Mouse (Mus musculus): ENCODE measurements around the gene Unk. TPM values are rescaled to one million over a fixed set of nuclear protein-coding genes. Genes with fewer than 3 reads are reported as not detected.

The Unk gene
- polyA plus RNA-seq, 1 experiment from 2014 or later: 15.0 TPM

DNA sequence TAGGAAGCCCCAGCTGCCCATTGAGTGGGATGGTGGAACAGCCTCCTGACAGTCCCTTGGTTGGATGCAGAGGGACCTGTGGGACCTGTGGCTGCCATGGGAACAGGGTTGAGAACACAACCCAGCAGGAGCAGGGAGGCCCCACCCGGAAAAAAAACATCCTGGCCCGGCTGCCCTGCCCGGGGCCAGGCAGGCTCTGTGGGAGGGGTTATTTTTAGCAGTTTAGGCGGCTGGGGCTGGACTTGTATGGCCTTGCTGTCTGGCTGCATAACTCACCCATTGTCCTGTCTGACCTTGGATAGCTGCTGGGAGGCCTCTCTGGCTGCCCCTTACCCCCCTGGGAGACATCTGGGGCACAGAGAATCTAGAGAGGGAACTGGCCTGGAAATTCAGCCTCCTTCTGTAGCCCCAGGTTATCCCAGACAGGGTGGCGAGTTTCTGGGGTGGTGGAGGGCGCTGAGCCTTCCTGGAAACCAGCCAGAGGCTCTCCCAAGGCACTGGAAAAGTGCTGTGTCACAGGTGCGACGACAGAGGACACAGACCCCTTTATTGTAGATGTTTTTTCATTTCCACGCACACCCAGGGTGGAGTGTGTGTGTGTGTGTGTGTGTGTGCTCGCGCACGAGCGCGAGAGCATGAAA, 74.0 kb downstream of the Unk start:
- Histone ChIP-seq H3K4me1 (ENCODE audit: insufficient read depth, low read depth, low read length) (peaks cover 29% of the 10 kb centered on the region), H3K36me3 (ENCODE audit: insufficient read depth, low read length) (0 out of 2 replicates have a peak, but pooled peaks cover 6% of the 10 kb centered on the region), H3K27me3 (replicated peaks; ENCODE audit: insufficient read depth, low read length) (0 out of 2 replicates have a peak, but pooled peaks cover 4% of the 10 kb centered on the region), H3K9ac (replicated peaks; ENCODE audit: low read depth) (no peak overlapping the region), H3K4me3 (ENCODE audit: low read depth, low read length) (no peak overlapping the region), H3K9me3 (ENCODE audit: low read length) (no peaks in the 10 kb centered on the region), H3K27ac (ENCODE audit: low read length) (peak overlapping the region; percentile 4), H3K4me2 (replicated peaks; ENCODE audit: low read depth, low read length) (no peak overlapping the region)
- TF ChIP-seq CTCF (IDR thresholded peaks at IDR 0.05) (no peak), EP300 (IDR thresholded peaks at IDR 0.05) (peak; percentile 69; the same call in 1 of the 2 replicates)
- 20% methylated on average over 14 of the region's 14 CpGs for WGBS
- ATAC-seq: peak; percentile 74
- peak; percentile 82 for DNase-seq (ENCODE audit: low spot score)

DNA sequence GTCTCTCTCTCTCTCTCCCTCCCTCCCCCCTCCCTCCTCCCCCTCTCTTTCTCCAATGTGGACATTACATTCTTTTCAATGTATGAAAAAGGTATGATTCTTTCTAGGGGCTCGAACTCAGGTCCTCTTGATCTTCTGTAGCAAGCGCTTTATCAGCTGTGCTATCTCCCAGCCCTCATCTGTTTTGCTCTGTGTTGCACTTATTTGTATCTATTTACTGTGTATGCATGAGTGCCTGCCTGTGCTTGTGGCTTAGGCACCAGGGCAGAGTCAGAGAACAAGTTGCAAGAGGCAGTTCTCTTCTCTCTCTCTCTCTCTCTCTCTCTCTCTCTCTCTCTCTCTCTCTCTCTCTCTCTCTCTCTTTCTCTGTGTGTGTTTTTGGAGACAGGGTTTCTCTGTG, 74.9 kb downstream of the Unk start:
- H3K27me3 ChIP-seq (replicated peaks; ENCODE audit: insufficient read depth, low read length): 0 out of 2 replicates have a peak, but pooled peaks cover 10% of the 10 kb centered on the region
- 0 out of 2 replicates have a peak, but pooled peaks cover 6% of the 10 kb centered on the region for H3K36me3 ChIP-seq (ENCODE audit: insufficient read depth, low read length)
- no peak for TF ChIP-seq EP300 (IDR thresholded peaks at IDR 0.05)
- TF ChIP-seq CTCF (IDR thresholded peaks at IDR 0.05): no peak
- H3K4me2 ChIP-seq (replicated peaks; ENCODE audit: low read depth, low read length): no peak overlapping the region
- 89% methylated on average over 2 of the region's 2 CpGs for whole genome bisulfite sequencing
- ATAC-seq (no peak), DNase-seq (ENCODE audit: low spot score) (no peak)
- H3K27ac ChIP-seq (ENCODE audit: low read length): no peak overlapping the region
- H3K4me3 ChIP-seq (ENCODE audit: low read depth, low read length): no peak overlapping the region
- H3K9ac ChIP-seq (replicated peaks; ENCODE audit: low read depth): no peak overlapping the region
- peaks cover 29% of the 10 kb centered on the region for H3K4me1 ChIP-seq (ENCODE audit: insufficient read depth, low read depth, low read length)
- no peaks in the 10 kb centered on the region for H3K9me3 ChIP-seq (ENCODE audit: low read length)

DNA sequence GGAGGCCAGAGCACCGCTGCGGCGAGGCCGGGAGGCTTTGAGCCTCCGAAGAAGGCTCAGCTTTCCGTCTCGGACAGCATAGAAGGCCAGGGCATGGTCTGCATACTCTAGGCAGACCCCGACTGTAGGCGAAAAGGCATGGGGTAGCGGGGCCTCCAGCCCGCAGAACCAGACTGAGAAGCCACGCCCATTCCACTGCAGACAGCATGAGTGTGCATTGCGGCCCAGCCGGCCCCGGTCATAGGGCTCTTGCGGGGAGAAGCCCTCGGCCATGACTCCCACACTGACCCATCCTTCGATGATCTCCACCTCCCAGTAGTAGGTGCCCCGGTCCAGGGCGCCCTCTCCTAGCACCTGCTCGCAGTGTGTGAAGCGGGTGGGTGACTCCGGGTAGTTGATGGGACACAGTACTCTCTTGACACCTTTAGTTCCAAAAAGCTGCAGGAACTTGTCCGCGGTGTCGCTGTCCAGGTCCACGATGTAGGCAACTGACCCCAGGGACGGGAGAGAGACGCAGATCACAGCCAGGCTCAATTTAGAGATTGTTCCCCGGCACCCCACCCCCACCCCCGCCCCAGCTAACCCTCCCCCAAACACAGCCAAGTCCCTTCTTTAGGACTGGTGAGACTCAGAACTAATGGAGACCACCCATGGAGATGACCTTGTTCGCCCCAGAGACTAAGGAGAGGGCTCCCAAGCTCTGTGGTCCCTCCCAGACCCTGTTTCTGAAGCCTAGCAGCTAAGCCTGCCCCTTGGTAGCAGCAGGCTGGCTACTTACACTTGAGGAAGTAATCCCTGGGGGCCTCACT, 76.2 kb downstream of the Unk start:
- DNase-seq (ENCODE audit: low spot score): no peak
- no peaks in the 10 kb centered on the region for H3K9me3 ChIP-seq (ENCODE audit: low read length)
- peaks cover 29% of the 10 kb centered on the region for H3K4me1 ChIP-seq (ENCODE audit: insufficient read depth, low read depth, low read length)
- H3K27ac ChIP-seq (ENCODE audit: low read length): no peak overlapping the region
- H3K27me3 ChIP-seq (replicated peaks; ENCODE audit: insufficient read depth, low read length): 0 out of 2 replicates have a peak, but pooled peaks cover 10% of the 10 kb centered on the region
- H3K4me2 ChIP-seq (replicated peaks; ENCODE audit: low read depth, low read length): peak overlapping the region; percentile 15; the same call in 1 of the 2 replicates
- H3K9ac ChIP-seq (replicated peaks; ENCODE audit: low read depth): no peak overlapping the region
- H3K4me3 ChIP-seq (ENCODE audit: low read depth, low read length): no peak overlapping the region
- 51% methylated on average over 32 of the region's 32 CpGs for WGBS
- no peak for ATAC-seq
- 0 out of 2 replicates have a peak, but pooled peaks cover 6% of the 10 kb centered on the region for H3K36me3 ChIP-seq (ENCODE audit: insufficient read depth, low read length)
- TF ChIP-seq EP300 (IDR thresholded peaks at IDR 0.05) (no peak), CTCF (IDR thresholded peaks at IDR 0.05) (no peak)

DNA sequence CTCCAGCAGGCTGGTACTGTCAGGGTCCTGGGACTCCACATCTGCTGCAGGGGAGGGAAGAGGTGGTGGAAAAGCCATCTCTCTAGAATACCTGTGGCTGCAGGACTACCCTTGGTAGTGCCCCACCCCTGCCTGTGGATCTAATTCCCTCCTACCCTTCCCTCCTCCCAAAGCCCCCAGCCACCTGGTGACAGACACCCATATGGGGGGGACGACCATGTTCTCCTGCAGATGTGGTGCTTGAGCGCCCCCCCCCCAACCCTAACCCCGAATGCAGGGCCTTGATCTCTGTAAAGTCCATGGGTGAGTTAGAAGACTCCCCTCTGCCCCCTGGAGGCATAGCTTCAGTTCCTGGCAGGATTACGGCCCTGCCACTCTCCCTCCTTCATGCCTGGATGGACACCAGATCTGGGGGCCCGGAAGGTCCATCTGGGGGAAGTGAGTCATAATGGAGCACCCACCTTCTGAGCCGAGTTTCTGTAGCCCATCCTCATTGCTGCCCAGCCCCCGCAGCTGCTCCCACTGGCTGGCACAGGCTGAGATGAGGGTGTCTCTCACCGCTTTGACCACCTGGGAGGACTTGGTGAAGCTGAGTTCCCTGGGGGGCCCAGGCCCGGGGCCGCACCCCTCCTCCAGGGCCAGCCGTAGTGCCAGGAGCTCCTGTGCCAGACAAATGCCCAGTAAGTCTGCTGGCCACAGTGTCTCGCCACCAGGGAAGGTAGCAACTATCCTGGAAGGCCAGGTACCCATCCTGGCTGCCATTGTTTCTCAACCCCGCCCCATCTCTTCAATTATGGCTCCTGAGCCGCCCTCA, 77.0 kb downstream of the Unk start:
- DNase-seq (ENCODE audit: low spot score): no peak
- Histone ChIP-seq H3K27me3 (replicated peaks; ENCODE audit: insufficient read depth, low read length) (0 out of 2 replicates have a peak, but pooled peaks cover 10% of the 10 kb centered on the region), H3K36me3 (ENCODE audit: insufficient read depth, low read length) (0 out of 2 replicates have a peak, but pooled peaks cover 6% of the 10 kb centered on the region), H3K4me2 (replicated peaks; ENCODE audit: low read depth, low read length) (peak overlapping the region; percentile 65; the same call in 1 of the 2 replicates), H3K9ac (replicated peaks; ENCODE audit: low read depth) (no peak overlapping the region), H3K9me3 (ENCODE audit: low read length) (no peaks in the 10 kb centered on the region), H3K27ac (ENCODE audit: low read length) (no peak overlapping the region), H3K4me1 (ENCODE audit: insufficient read depth, low read depth, low read length) (peaks cover 24% of the 10 kb centered on the region), H3K4me3 (ENCODE audit: low read depth, low read length) (peak overlapping the region; percentile 15; the same call in 1 of the 2 replicates)
- 46% methylated on average over 13 of the region's 14 CpGs for WGBS
- no peak for ATAC-seq
- TF ChIP-seq CTCF (IDR thresholded peaks at IDR 0.05): peak; percentile 52
- no peak for TF ChIP-seq EP300 (IDR thresholded peaks at IDR 0.05)

DNA sequence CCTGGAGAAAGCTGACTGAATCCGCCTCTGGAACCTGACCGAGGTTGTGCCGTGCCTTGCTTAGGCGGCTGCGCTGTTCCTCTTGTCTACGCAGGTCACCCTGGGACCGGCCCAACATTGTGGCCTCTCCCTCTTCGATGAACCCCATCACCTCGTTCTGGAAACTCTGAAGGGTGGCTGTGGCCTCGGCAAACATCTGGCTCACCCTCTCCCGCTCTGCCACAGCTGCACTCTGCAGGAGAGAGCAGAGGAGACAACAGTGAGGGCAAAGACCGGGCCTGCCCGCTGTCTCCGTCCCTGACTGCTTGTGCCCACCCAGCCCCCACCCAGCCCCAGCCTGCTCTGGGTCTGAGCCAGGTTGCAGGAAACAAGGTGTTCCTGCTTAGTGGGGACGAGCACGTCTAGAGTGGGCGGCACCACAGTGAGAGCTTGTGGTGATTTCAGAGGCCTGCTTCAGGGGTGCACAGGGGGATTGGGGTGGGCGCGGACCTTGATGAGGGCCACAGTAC, 77.7 kb downstream of the Unk start:
- Histone ChIP-seq H3K36me3 (ENCODE audit: insufficient read depth, low read length) (0 out of 2 replicates have a peak, but pooled peaks cover 6% of the 10 kb centered on the region), H3K4me1 (ENCODE audit: insufficient read depth, low read depth, low read length) (peaks cover 21% of the 10 kb centered on the region), H3K27me3 (replicated peaks; ENCODE audit: insufficient read depth, low read length) (0 out of 2 replicates have a peak, but pooled peaks cover 10% of the 10 kb centered on the region), H3K9ac (replicated peaks; ENCODE audit: low read depth) (no peak overlapping the region), H3K4me3 (ENCODE audit: low read depth, low read length) (peak overlapping the region; percentile 15), H3K27ac (ENCODE audit: low read length) (no peak overlapping the region; the same call in 1 of the 2 replicates), H3K9me3 (ENCODE audit: low read length) (no peaks in the 10 kb centered on the region), H3K4me2 (replicated peaks; ENCODE audit: low read depth, low read length) (peak overlapping the region; percentile 65)
- DNase-seq (ENCODE audit: low spot score): no peak
- TF ChIP-seq EP300 (IDR thresholded peaks at IDR 0.05): no peak
- no peak for TF ChIP-seq CTCF (IDR thresholded peaks at IDR 0.05)
- ATAC-seq: no peak
- 45% methylated on average over 19 of the region's 19 CpGs for WGBS

Data from lung, postnatal 0 days (tissue).